Mouse (Mus musculus) cerebral cortex, adult 2 months (tissue): ENCODE results near the gene Ubac2.

Experiments used
- WGBS: fragments of 180-500 bp; shearing (Covaris S2); methylation state at CpG from one replicate; pipeline ENCODE4 v1.1.7; 2018; 5-methylcytosine and 5-hydroxymethylcytosine counted together

Gene Ubac2

GRCm38 (mm10) chr14:121951399-121952045 lies 73.1 kb downstream of the Ubac2 start:
- WGBS = 92% methylated on average over 2 of the region's 2 CpGs

- WGBS = 95% methylated on average over 5 of the region's 5 CpGs
These were observed 73.6 kb downstream of the Ubac2 start for GRCm38 (mm10) chr14:121952046-121952400.

- whole genome bisulfite sequencing = 82% methylated on average over 11 of the region's 11 CpGs
These were observed 75.7 kb downstream of the Ubac2 start for GRCm38 (mm10) chr14:121954129-121954528.

GRCm38 (mm10) chr14:121954608-121955007 lies 76.2 kb downstream of the Ubac2 start:
- 98% methylated on average over 12 of the region's 12 CpGs for WGBS

- 61% methylated on average over 5 of the region's 5 CpGs for WGBS
These were observed 76.9 kb downstream of the Ubac2 start for GRCm38 (mm10) chr14:121955176-121955795.

GRCm38 (mm10) chr14:121956291-121956690 lies 77.9 kb downstream of the Ubac2 start:
- 87% methylated on average over 5 of the region's 5 CpGs for WGBS

GRCm38 (mm10) chr14:121957176-121957871 lies 78.9 kb downstream of the Ubac2 start:
- 86% methylated on average over 10 of the region's 10 CpGs for WGBS

GRCm38 (mm10) chr14:121958041-121958750 lies 79.8 kb downstream of the Ubac2 start:
- 69% methylated on average over 3 of the region's 3 CpGs for WGBS

GRCm38 (mm10) chr14:121958751-121959537 lies 80.5 kb downstream of the Ubac2 start:
- 55% methylated on average over 10 of the region's 10 CpGs for WGBS

GRCm38 (mm10) chr14:121959538-121959980 lies 81.1 kb downstream of the Ubac2 start:
- WGBS = 92% methylated on average over 3 of the region's 3 CpGs

GRCm38 (mm10) chr14:121960031-121960430 lies 81.6 kb downstream of the Ubac2 start:
- 80% methylated on average over 4 of the region's 4 CpGs for WGBS

GRCm38 (mm10) chr14:121960531-121960930 lies 82.1 kb downstream of the Ubac2 start:
- 62% methylated on average over 2 of the region's 2 CpGs for WGBS

GRCm38 (mm10) chr14:121960997-121961396 lies 82.6 kb downstream of the Ubac2 start:
- WGBS = 84% methylated on average over 6 of the region's 6 CpGs

- WGBS = 80% methylated on average over 12 of the region's 12 CpGs
These were observed 83.2 kb downstream of the Ubac2 start for GRCm38 (mm10) chr14:121961496-121962127.

GRCm38 (mm10) chr14:121962128-121962890 lies 83.9 kb downstream of the Ubac2 start:
- 72% methylated on average over 14 of the region's 14 CpGs for WGBS

GRCm38 (mm10) chr14:121963251-121963941 lies 85.0 kb downstream of the Ubac2 start:
- 50% methylated on average over 9 of the region's 9 CpGs for WGBS

GRCm38 (mm10) chr14:121963942-121964335 lies 85.5 kb downstream of the Ubac2 start:
- 43% methylated on average over 4 of the region's 4 CpGs for WGBS

GRCm38 (mm10) chr14:121964990-121965389 lies 86.6 kb downstream of the Ubac2 start, which contains the start of gene Gpr183:
TSS of gene Gpr183 (minus strand) at chr14:121965195.
- 68% methylated on average over 6 of the region's 6 CpGs for WGBS

- 77% methylated on average over 4 of the region's 4 CpGs for WGBS
These were observed 87.0 kb downstream of the Ubac2 start for GRCm38 (mm10) chr14:121965461-121965860.
